Mouse (Mus musculus) G1E (cell line): ENCODE measurements at regions not wholly inside any gene's neighbourhood (a gene's known extent, or its start where the extent isn't known, plus 50 kb on each side); places are given as distances from the start of the nearest gene placed in this dataset.

Experiments
- CTCF ChIP-seq: IDR thresholded peaks from 2 replicates; pipeline ENCODE4 v1.5.1; 2012; ENCODE audit warnings: low read depth, low read length, inconsistent platforms, mixed read lengths
- TAL1 ChIP-seq: conservative IDR thresholded peaks from 2 replicates; pipeline ENCODE4 v1.6.1; 2012; ENCODE audit warnings: low read depth, low read length, inconsistent platforms, mixed read lengths

DNA sequence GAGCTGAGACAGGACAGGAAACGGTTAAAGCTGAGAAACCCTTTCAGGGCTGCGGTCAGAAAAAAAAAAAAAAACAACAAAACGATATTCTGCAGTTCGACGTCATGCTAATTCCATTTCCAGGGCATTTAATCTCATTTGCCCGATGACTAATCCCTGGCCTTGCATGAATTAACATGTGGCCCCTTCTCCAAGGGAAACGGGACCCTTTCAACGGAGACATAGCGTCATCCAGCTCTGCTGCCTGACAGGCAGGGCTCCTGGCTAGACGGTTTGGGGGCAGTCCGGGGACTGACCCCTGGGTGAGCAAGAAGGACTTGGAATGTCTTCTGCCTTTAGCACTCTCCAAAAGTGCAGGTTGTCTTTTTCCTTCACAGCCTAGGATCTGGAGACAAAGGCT is 128.7 kb downstream of the Kif26a start:
- TF ChIP-seq CTCF (no peak), TAL1 (no peak)
